Mouse (Mus musculus) retina, adult 2 months (tissue): Measurements from ENCODE around the gene Mgat4a.

Experiments
- DNase-seq: peaks from one replicate; pipeline ENCODE4 v3.0.0-alpha.2; 2012; ENCODE audit warnings: low read depth, low spot score

Mgat4a gene

GRCm38 (mm10) chr1:37399734-37400133 is 141.1 kb downstream of the Mgat4a start:
- DNase-seq: peak; percentile 4

- DNase-seq: no peak
Measured at GRCm38 (mm10) chr1:37398961-37399360, 141.9 kb downstream of the Mgat4a start.

GRCm38 (mm10) chr1:37396481-37396880 is 144.3 kb downstream of the Mgat4a start:
- no peak for DNase-seq

GRCm38 (mm10) chr1:37393174-37393573 is 147.6 kb downstream of the Mgat4a start:
- DNase-seq: no peak
